Mouse (Mus musculus) hindbrain, embryonic 11.5 days (tissue): ENCODE measurements around the gene Gm8439. TPM values are rescaled to one million over a fixed set of nuclear protein-coding genes. Genes with fewer than 3 reads are reported as not detected.

Experiments
- ATAC-seq: fragments of 200-750 bp; cut with Nextera tagmentation; 2 replicates; pipeline ENCODE4 v1.8.0; 2017; ENCODE audit warnings: mild to moderate bottlenecking, moderate TSS enrichment, moderate library complexity; ENCODE audit not compliant: low FRiP score
- DNase-seq: peaks from one replicate; pipeline ENCODE4 v3.0.0-alpha.2; 2015; ENCODE audit warnings: low spot score
- H3K27ac ChIP-seq: fragments of 300-500 bp; sonication (generic); 2 replicates; pipeline ENCODE4 v1.5.1; 2014; ENCODE audit warnings: mild to moderate bottlenecking, low read depth, low read length
- H3K27me3 ChIP-seq: fragments of 300-500 bp; sonication (generic); 2 replicates; pipeline ENCODE4 v1.6.1; 2014; ENCODE audit warnings: mild to moderate bottlenecking, low read length, moderate library complexity, mixed read lengths; ENCODE audit not compliant: control insufficient read depth, insufficient read depth
- H3K36me3 ChIP-seq: fragments of 300-500 bp; sonication (generic); 2 replicates; pipeline ENCODE4 v1.6.1; 2014; ENCODE audit warnings: mild to moderate bottlenecking, low read length, moderate library complexity, mixed read lengths; ENCODE audit not compliant: control insufficient read depth, insufficient read depth
- H3K4me1 ChIP-seq: fragments of 300-500 bp; sonication (generic); replicated peaks from 2 replicates; pipeline ENCODE4 v1.6.1; 2014; ENCODE audit warnings: low read length, mixed read lengths; ENCODE audit not compliant: control insufficient read depth, insufficient read depth
- H3K4me2 ChIP-seq: fragments of 300-500 bp; sonication (generic); replicated peaks from 2 replicates; pipeline ENCODE4 v1.6.1; 2014; ENCODE audit warnings: mild to moderate bottlenecking, low read depth, low read length
- H3K4me3 ChIP-seq: fragments of 300-500 bp; sonication (generic); 2 replicates; pipeline ENCODE4 v1.5.1; 2014; ENCODE audit warnings: low read depth, low read length
- H3K9ac ChIP-seq: fragments of 300-500 bp; sonication (generic); 2 replicates; pipeline ENCODE4 v1.6.1; 2014; ENCODE audit warnings: low read depth, low read length
- H3K9me3 ChIP-seq: fragments of 300-500 bp; sonication (generic); 2 replicates; pipeline ENCODE4 v1.6.1; 2016; ENCODE audit warnings: low read length; ENCODE audit not compliant: control insufficient read depth
- WGBS: fragments of 180-500 bp; shearing (Covaris S2); extraction: QIAGEN DNeasy Blood & Tissue Kit; methylation state at CpG from one replicate; pipeline ENCODE4 v1.1.7; 2014; 5-methylcytosine and 5-hydroxymethylcytosine counted together
- polyA plus RNA-seq: library from polyadenylated mRNA; unstranded; fragments of >200 nt; fragmentation: Nextera tagmentation; extraction: Ambion mirVana; gene quantifications from 2 replicates; pipeline ENCODE4 v1.2.1, GENCODE M21; 2014

Gene Gm8439
- polyA plus RNA-seq, 1 experiment from 2014 or later, result not detected

GRCm38 (mm10) chr4:120598922-120599321 lies 10.4 kb downstream of the Gm8439 start:
- Histone ChIP-seq H3K27me3 (no peaks in the 10 kb centered on the region), H3K36me3 (no peaks in the 10 kb centered on the region), H3K4me2 (no peak overlapping the region), H3K27ac (no peak overlapping the region), H3K9me3 (no peaks in the 10 kb centered on the region), H3K4me1 (no peaks in the 10 kb centered on the region), H3K4me3 (no peak overlapping the region), H3K9ac (no peak overlapping the region)
- 23% methylated on average over 2 of the region's 2 CpGs for WGBS
- no peak for ATAC-seq
- DNase-seq, result no peak

GRCm38 (mm10) chr4:120601774-120602173 lies 13.2 kb downstream of the Gm8439 start:
- no peaks in the 10 kb centered on the region for H3K9me3 ChIP-seq
- no peak overlapping the region for H3K9ac ChIP-seq
- no peak overlapping the region for H3K27ac ChIP-seq
- H3K27me3 ChIP-seq, result no peaks in the 10 kb centered on the region
- 82% methylated on average over 1 of the region's 1 CpGs for WGBS
- DNase-seq (no peak), ATAC-seq (no peak)
- no peaks in the 10 kb centered on the region for H3K4me1 ChIP-seq
- H3K4me2 ChIP-seq, result no peak overlapping the region
- no peaks in the 10 kb centered on the region for H3K36me3 ChIP-seq
- no peak overlapping the region for H3K4me3 ChIP-seq

- ATAC-seq, result no peak
- H3K36me3 ChIP-seq, result no peaks in the 10 kb centered on the region
- no peaks in the 10 kb centered on the region for H3K4me1 ChIP-seq
- 86% methylated on average over 3 of the region's 3 CpGs for WGBS
- no peak overlapping the region for H3K4me3 ChIP-seq
- H3K9me3 ChIP-seq, result no peaks in the 10 kb centered on the region
- no peak overlapping the region for H3K27ac ChIP-seq
- H3K4me2 ChIP-seq, result no peak overlapping the region
- H3K9ac ChIP-seq, result no peak overlapping the region
- no peaks in the 10 kb centered on the region for H3K27me3 ChIP-seq
- no peak for DNase-seq
Observed at GRCm38 (mm10) chr4:120602669-120603068, 14.1 kb downstream of the Gm8439 start.

- Histone ChIP-seq H3K4me2 (no peak overlapping the region), H3K27ac (no peak overlapping the region), H3K4me3 (no peak overlapping the region), H3K9ac (no peak overlapping the region), H3K27me3 (no peaks in the 10 kb centered on the region), H3K36me3 (no peaks in the 10 kb centered on the region), H3K4me1 (no peaks in the 10 kb centered on the region), H3K9me3 (no peaks in the 10 kb centered on the region)
- ATAC-seq, result peak; percentile 38; the same call in 1 of the 2 replicates
- no peak for DNase-seq
- 20% methylated on average over 2 of the region's 3 CpGs for WGBS
Observed at GRCm38 (mm10) chr4:120606941-120607340, 18.4 kb downstream of the Gm8439 start.

GRCm38 (mm10) chr4:120611005-120611404 lies 22.5 kb downstream of the Gm8439 start:
- no peaks in the 10 kb centered on the region for H3K9me3 ChIP-seq
- H3K36me3 ChIP-seq, result no peaks in the 10 kb centered on the region
- no peak overlapping the region for H3K9ac ChIP-seq
- no peaks in the 10 kb centered on the region for H3K27me3 ChIP-seq
- H3K4me3 ChIP-seq, result no peak overlapping the region
- ATAC-seq, result no peak
- DNase-seq, result no peak
- no peak overlapping the region for H3K27ac ChIP-seq
- peaks cover 3% of the 10 kb centered on the region; the same call in 1 of the 2 replicates for H3K4me1 ChIP-seq
- no peak overlapping the region for H3K4me2 ChIP-seq
- WGBS, result 68% methylated on average over 3 of the region's 3 CpGs

- Histone ChIP-seq H3K9me3 (no peaks in the 10 kb centered on the region), H3K4me3 (no peak overlapping the region), H3K27me3 (no peaks in the 10 kb centered on the region), H3K36me3 (no peaks in the 10 kb centered on the region), H3K4me2 (no peak overlapping the region), H3K9ac (no peak overlapping the region), H3K27ac (peak overlapping the region; percentile 36; the same call in 1 of the 2 replicates), H3K4me1 (peaks cover 3% of the 10 kb centered on the region; the same call in 1 of the 2 replicates)
- ATAC-seq (no peak), DNase-seq (peak; percentile 41)
- WGBS, result 16% methylated on average over 9 of the region's 9 CpGs
Observed at GRCm38 (mm10) chr4:120612304-120613080, 23.9 kb downstream of the Gm8439 start.

- 54% methylated on average over 8 of the region's 8 CpGs for WGBS
- no peak overlapping the region for H3K9ac ChIP-seq
- H3K27ac ChIP-seq, result 0 out of 2 replicates have a peak overlapping the region, but pooled peaks have one; percentile 10
- H3K9me3 ChIP-seq, result no peaks in the 10 kb centered on the region
- no peaks in the 10 kb centered on the region for H3K36me3 ChIP-seq
- no peak for DNase-seq
- no peak overlapping the region for H3K4me3 ChIP-seq
- ATAC-seq, result no peak
- H3K4me1 ChIP-seq, result peaks cover 3% of the 10 kb centered on the region; the same call in 1 of the 2 replicates
- H3K4me2 ChIP-seq, result no peak overlapping the region
- H3K27me3 ChIP-seq, result no peaks in the 10 kb centered on the region
Observed at GRCm38 (mm10) chr4:120613691-120614329, 25.3 kb downstream of the Gm8439 start.

GRCm38 (mm10) chr4:120614644-120615043 lies 26.1 kb downstream of the Gm8439 start:
- Histone ChIP-seq H3K9ac (no peak overlapping the region), H3K9me3 (no peaks in the 10 kb centered on the region), H3K36me3 (no peaks in the 10 kb centered on the region), H3K4me3 (no peak overlapping the region), H3K27me3 (no peaks in the 10 kb centered on the region), H3K4me1 (peaks cover 3% of the 10 kb centered on the region; the same call in 1 of the 2 replicates), H3K27ac (no peak overlapping the region), H3K4me2 (no peak overlapping the region)
- ATAC-seq (no peak), DNase-seq (no peak)
- 76% methylated on average over 9 of the region's 9 CpGs for WGBS
